Mouse (Mus musculus): ENCODE measurements around the gene Mrpl34. TPM values are rescaled to one million over a fixed set of nuclear protein-coding genes. Genes with fewer than 3 reads are reported as not detected.

The Mrpl34 gene
- polyA plus RNA-seq, 1 experiment = 14.2 TPM

DNA sequence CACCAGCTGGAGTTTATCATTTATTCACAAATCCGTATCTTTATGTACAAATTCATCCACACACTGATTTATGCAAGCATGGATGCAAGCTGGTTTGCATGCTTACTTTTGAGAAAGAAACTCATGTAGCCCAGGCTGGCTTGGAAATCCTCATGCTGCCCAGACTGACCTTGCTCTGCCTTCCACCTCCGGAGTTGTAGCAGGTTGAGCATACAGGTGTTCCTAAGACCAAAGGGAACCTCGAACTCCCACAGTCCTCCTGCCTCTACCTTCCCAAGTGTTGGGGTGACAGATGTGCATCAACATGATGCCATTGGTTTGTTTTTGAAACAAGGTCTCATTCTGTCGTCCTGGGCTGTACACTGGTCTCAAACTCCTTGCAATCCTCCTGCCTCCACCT, 2.6 kb upstream of the Mrpl34 start:
- H3K27ac ChIP-seq (ENCODE audit: control insufficient read depth, insufficient read depth, low read depth, low read length) = no peak overlapping the region; the same call in 1 of the 2 replicates
- H3K36me3 ChIP-seq (ENCODE audit: control insufficient read depth, insufficient read depth, low read length) = no peaks in the 10 kb centered on the region
- H3K4me3 ChIP-seq (ENCODE audit: control insufficient read depth, low read depth, low read length) = peak overlapping the region; percentile 97
- peaks cover 37% of the 10 kb centered on the region for H3K4me1 ChIP-seq (ENCODE audit: control insufficient read depth, insufficient read depth, low read length)
- no peaks in the 10 kb centered on the region for H3K27me3 ChIP-seq (ENCODE audit: control insufficient read depth, insufficient read depth, low read length)
- no peak for TF ChIP-seq CTCF (IDR thresholded peaks at IDR 0.05; ENCODE audit: control insufficient read depth, insufficient read depth, insufficient replicate concordance, low read depth, low read length)

DNA sequence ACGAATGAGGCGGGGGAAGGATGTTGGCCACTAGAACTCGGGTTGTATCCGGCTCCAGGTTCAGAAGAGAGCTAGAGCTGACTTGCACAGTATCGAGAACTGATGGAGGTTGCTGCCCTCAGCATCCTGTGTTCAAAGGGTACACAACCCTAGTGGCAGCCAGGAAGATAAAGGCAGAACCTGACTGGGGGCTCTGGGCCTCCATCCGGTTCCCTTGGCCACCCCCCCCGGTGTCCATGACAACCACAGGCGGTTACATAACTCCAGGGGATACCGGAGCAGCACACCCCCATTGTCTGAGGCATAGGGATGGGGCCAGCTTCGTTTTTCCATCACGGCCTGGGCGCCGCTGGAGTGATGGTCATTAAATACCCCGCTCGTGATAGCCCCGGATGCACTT, 2.0 kb upstream of the Mrpl34 start:
- peak overlapping the region; percentile 97 for H3K4me3 ChIP-seq (ENCODE audit: control insufficient read depth, low read depth, low read length)
- H3K27ac ChIP-seq (ENCODE audit: control insufficient read depth, insufficient read depth, low read depth, low read length) = peak overlapping the region; percentile 94
- H3K36me3 ChIP-seq (ENCODE audit: control insufficient read depth, insufficient read depth, low read length) = no peaks in the 10 kb centered on the region
- peaks cover 34% of the 10 kb centered on the region for H3K4me1 ChIP-seq (ENCODE audit: control insufficient read depth, insufficient read depth, low read length)
- no peak for TF ChIP-seq CTCF (IDR thresholded peaks at IDR 0.05; ENCODE audit: control insufficient read depth, insufficient read depth, insufficient replicate concordance, low read depth, low read length)
- peak; percentile 37; the same call in 1 of the 2 replicates for TF ChIP-seq POLR2A (IDR thresholded peaks at IDR 0.05; ENCODE audit: control insufficient read depth, low read depth, low read length)
- H3K27me3 ChIP-seq (ENCODE audit: control insufficient read depth, insufficient read depth, low read length) = no peaks in the 10 kb centered on the region

DNA sequence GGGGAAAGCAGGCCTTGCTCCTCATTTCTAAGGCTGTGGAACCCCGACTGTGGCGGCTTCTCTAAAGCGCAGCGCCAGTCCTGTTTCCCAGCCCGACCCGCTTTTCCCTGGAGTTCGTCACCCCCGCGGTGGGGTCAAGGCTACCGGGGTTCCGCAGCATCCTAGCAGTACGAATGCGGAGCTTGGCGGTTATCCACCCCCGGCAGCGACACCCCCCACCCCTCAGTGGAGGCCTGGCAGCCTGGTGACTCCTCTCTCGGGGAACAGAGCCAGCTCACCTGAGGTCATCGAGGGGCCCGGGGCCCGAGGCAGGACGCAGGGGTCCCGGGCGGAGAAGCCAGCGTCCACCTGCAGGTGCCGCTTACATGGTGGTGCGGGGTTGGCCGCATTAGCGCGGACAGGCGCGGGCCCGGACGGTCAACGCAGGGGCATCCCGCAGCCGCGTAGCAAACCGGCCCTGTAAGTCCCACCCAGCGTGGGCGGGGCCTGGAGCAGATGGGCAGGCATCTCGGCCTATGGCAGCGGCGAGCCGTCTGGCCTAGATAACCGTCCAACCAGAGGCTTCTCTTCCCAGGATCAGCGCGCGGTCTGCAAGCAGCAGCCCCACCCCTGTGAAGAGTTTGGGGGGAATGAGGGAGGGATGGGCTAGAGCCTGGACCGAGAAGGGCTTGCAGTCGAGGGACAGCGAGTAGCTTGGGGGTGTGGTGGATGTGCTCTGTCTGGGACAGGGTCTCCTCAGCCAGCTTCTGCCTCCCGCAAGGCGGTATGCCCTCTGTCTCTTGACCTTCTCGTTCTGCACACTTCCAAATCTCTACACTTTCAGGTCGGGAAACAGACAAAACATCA, 1.3 kb upstream of the Mrpl34 start, which contains the start of gene Abhd8:
TSS of gene Abhd8 (minus strand) at position 468 of the 846 bp plus-strand sequence.
- Histone ChIP-seq H3K4me1 (ENCODE audit: control insufficient read depth, insufficient read depth, low read length) (peaks cover 31% of the 10 kb centered on the region), H3K4me3 (ENCODE audit: control insufficient read depth, low read depth, low read length) (peak within 1 kb of the TSS; percentile 97), H3K27ac (ENCODE audit: control insufficient read depth, insufficient read depth, low read depth, low read length) (peak within 1 kb of the TSS; percentile 94), H3K36me3 (ENCODE audit: control insufficient read depth, insufficient read depth, low read length) (no peaks in the 10 kb centered on the region), H3K27me3 (ENCODE audit: control insufficient read depth, insufficient read depth, low read length) (no peaks in the 10 kb centered on the region)
- TF ChIP-seq POLR2A (IDR thresholded peaks at IDR 0.05; ENCODE audit: control insufficient read depth, low read depth, low read length) (peak; percentile 52; the same call in 1 of the 2 replicates), CTCF (IDR thresholded peaks at IDR 0.05; ENCODE audit: control insufficient read depth, insufficient read depth, insufficient replicate concordance, low read depth, low read length) (peak; percentile 10; the same call in 1 of the 2 replicates)

DNA sequence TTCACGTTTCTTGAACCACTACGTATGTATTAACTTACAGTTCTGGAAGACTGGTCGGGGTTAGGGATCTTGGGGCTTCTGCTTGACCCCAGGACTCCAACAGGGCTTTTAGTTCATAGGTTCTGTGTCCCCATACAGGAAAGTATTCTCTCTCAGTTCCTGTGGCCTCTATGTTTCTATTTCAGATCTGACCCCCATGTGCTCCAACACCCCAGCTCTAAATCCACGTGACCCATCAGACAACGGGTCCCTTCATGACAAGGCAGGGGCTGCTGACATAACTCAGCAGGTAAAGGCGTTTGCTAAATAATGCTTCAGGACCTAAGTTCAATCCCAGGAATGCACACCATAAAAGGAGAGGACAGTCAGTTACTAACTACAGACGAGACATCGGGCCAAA, 974 bp downstream of the Mrpl34 start:
- Histone ChIP-seq H3K27me3 (ENCODE audit: control insufficient read depth, insufficient read depth, low read length) (no peaks in the 10 kb centered on the region), H3K36me3 (ENCODE audit: control insufficient read depth, insufficient read depth, low read length) (no peaks in the 10 kb centered on the region), H3K4me3 (ENCODE audit: control insufficient read depth, low read depth, low read length) (no peak overlapping the region), H3K27ac (ENCODE audit: control insufficient read depth, insufficient read depth, low read depth, low read length) (no peak overlapping the region), H3K4me1 (ENCODE audit: control insufficient read depth, insufficient read depth, low read length) (peaks cover 36% of the 10 kb centered on the region)
- no peak for TF ChIP-seq POLR2A (IDR thresholded peaks at IDR 0.05; ENCODE audit: control insufficient read depth, low read depth, low read length)
- no peak for TF ChIP-seq CTCF (IDR thresholded peaks at IDR 0.05; ENCODE audit: control insufficient read depth, insufficient read depth, insufficient replicate concordance, low read depth, low read length)

DNA sequence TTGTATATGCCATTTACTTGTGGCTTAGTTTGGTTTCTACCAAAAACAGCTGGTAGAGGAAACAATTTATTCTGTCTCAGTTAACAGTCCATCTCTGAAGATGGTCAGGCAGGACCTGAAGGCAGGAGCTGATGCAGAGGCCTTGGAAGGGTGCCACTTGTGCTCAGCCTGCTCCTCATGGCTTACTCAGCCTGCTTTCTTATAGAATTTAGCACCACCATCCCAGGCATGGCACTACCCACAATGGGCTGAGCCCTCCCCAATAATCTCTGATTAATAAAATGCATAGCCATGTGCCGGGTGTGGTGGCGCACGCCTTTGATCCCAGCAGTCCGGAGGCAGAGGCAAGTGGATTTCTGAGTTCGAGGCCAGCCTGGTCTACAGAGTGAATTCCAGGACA, 1.4 kb downstream of the Mrpl34 start:
- peaks cover 34% of the 10 kb centered on the region for H3K4me1 ChIP-seq (ENCODE audit: control insufficient read depth, insufficient read depth, low read length)

DNA sequence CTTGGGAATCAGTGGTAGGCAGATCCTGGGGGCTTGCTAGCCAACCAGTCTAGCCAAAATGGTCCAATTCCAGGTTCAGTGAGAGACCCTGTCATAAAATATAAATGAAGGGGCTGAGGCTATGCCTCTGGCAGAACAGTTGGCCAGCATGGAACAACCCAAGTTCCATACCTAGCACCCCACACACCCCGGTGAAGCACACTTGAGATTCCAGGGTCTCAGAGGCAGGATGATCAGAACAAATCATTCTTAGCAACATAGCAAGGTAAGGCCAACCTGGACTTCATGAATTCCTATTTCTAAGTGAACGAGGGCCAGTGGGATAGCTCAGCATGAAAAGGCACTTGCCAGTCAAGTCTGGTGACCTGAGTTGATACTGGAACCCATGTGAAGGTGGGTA, 2.4 kb downstream of the Mrpl34 start:
- H3K4me3 ChIP-seq (ENCODE audit: control insufficient read depth, low read depth, low read length) = peak overlapping the region; percentile 8; the same call in 1 of the 2 replicates
- no peaks in the 10 kb centered on the region for H3K36me3 ChIP-seq (ENCODE audit: control insufficient read depth, insufficient read depth, low read length)
- TF ChIP-seq POLR2A (IDR thresholded peaks at IDR 0.05; ENCODE audit: control insufficient read depth, low read depth, low read length) = no peak
- no peak for TF ChIP-seq CTCF (IDR thresholded peaks at IDR 0.05; ENCODE audit: control insufficient read depth, insufficient read depth, insufficient replicate concordance, low read depth, low read length)
- H3K27ac ChIP-seq (ENCODE audit: control insufficient read depth, insufficient read depth, low read depth, low read length) = no peak overlapping the region
- H3K4me1 ChIP-seq (ENCODE audit: control insufficient read depth, insufficient read depth, low read length) = peaks cover 26% of the 10 kb centered on the region
- H3K27me3 ChIP-seq (ENCODE audit: control insufficient read depth, insufficient read depth, low read length) = no peaks in the 10 kb centered on the region

More for the DNA sequence above, 1.4 kb downstream of the Mrpl34 start:
- H3K27me3 ChIP-seq (ENCODE audit: control insufficient read depth, insufficient read depth, low read length) = no peaks in the 10 kb centered on the region
- no peaks in the 10 kb centered on the region for H3K36me3 ChIP-seq (ENCODE audit: control insufficient read depth, insufficient read depth, low read length)
- no peak overlapping the region for H3K27ac ChIP-seq (ENCODE audit: control insufficient read depth, insufficient read depth, low read depth, low read length)
- H3K4me3 ChIP-seq (ENCODE audit: control insufficient read depth, low read depth, low read length) = no peak overlapping the region
- TF ChIP-seq POLR2A (IDR thresholded peaks at IDR 0.05; ENCODE audit: control insufficient read depth, low read depth, low read length) = no peak
- no peak for TF ChIP-seq CTCF (IDR thresholded peaks at IDR 0.05; ENCODE audit: control insufficient read depth, insufficient read depth, insufficient replicate concordance, low read depth, low read length)

DNA sequence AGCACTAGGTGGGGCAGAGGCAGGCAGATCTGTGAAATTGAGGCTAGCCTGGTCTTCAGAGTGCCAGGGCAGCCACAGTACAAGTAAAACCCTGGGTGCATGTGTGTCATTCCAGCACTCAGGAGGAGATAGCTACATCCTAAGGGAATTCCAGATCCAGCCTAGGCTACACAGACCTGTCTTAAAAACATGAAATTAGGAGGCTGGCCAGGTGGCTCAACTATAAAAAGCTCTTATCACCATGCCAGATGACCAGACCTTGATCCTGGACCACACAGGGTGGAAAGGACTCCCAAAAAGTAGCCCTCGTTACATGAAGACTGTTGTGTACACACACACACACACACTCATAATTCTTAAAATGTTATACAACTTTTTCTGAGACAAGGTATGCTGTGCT, 3.2 kb downstream of the Mrpl34 start:
- Histone ChIP-seq H3K4me3 (ENCODE audit: control insufficient read depth, low read depth, low read length) (peak overlapping the region; percentile 88; the same call in 1 of the 2 replicates), H3K27ac (ENCODE audit: control insufficient read depth, insufficient read depth, low read depth, low read length) (no peak overlapping the region), H3K27me3 (ENCODE audit: control insufficient read depth, insufficient read depth, low read length) (no peaks in the 10 kb centered on the region), H3K36me3 (ENCODE audit: control insufficient read depth, insufficient read depth, low read length) (no peaks in the 10 kb centered on the region), H3K4me1 (ENCODE audit: control insufficient read depth, insufficient read depth, low read length) (peaks cover 21% of the 10 kb centered on the region)
- no peak for TF ChIP-seq CTCF (IDR thresholded peaks at IDR 0.05; ENCODE audit: control insufficient read depth, insufficient read depth, insufficient replicate concordance, low read depth, low read length)
- no peak for TF ChIP-seq POLR2A (IDR thresholded peaks at IDR 0.05; ENCODE audit: control insufficient read depth, low read depth, low read length)

Data from testis, adult 2 months (tissue).